Mouse (Mus musculus): ENCODE data around the gene Lrrk1.

DNA sequence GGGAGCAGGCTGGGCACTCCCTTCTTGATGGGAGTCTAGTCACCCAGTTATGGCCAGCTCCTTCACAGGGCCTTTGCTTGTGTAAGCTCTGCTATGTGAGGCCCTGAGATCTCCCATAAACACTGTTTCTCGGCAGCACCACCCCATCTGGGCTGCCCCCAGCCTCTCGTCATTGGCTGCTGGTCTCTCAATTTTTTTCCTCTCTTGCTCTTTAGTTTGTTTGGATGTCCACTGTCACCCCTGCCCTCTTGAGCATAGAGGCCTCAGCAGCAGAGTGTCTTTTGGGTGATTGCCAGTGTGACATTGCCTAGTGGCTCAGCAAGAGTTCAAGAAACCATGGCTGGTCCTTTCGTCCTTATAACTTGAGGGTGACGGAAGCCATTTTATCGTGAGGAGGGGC is 130.9 kb downstream of the Lrrk1 start:
- TF ChIP-seq PAX5 (IDR thresholded peaks at IDR 0.05; ENCODE audit: low read length) = no peak
- no peak for TF ChIP-seq MEF2A (IDR thresholded peaks at IDR 0.05; ENCODE audit: borderline replicate concordance, low read depth, low read length)
- TF ChIP-seq EP300 (IDR thresholded peaks at IDR 0.05; ENCODE audit: low read length) = no peak
- no peak for TF ChIP-seq CTCF (conservative IDR thresholded peaks at IDR 0.05 in 1 of 2, IDR thresholded peaks at IDR 0.05 in 1 of 2; ENCODE audit: low read depth in 2 of 2, low read length in 2 of 2)
- no peak for TF ChIP-seq GABPA (IDR thresholded peaks at IDR 0.05; ENCODE audit: insufficient replicate concordance, low read depth, low read length)
- no peak for TF ChIP-seq MXI1 (IDR thresholded peaks at IDR 0.05; ENCODE audit: low read depth, low read length)

Data from CH12.LX (cell line).